Mouse (Mus musculus) forebrain, embryonic 10.5 days (tissue): ENCODE measurements around the gene Hepacam. TPM values are rescaled to one million over a fixed set of nuclear protein-coding genes. Genes with fewer than 3 reads are reported as not detected.
A peak's percentile ranks its signal among the peaks of the same experiment; 100 is the strongest.

Experiments
- DNase-seq: peaks from one replicate; pipeline ENCODE4 v3.0.0-alpha.2; 2017; ENCODE audit warnings: low spot score; ENCODE audit errors: extremely low spot score
- H3K27ac ChIP-seq: fragments of 300-500 bp; sonication (generic); 2 replicates; pipeline ENCODE4 v1.5.1; 2016; ENCODE audit warnings: mild to moderate bottlenecking
- H3K27me3 ChIP-seq: fragments of 300-500 bp; sonication (generic); 2 replicates; pipeline ENCODE4 v1.6.1; 2016; ENCODE audit warnings: mild to moderate bottlenecking; ENCODE audit not compliant: poor library complexity, severe bottlenecking
- H3K36me3 ChIP-seq: fragments of 300-500 bp; sonication (generic); replicated peaks from 2 replicates; pipeline ENCODE4 v1.6.1; 2016; ENCODE audit warnings: mild to moderate bottlenecking, moderate library complexity
- H3K4me1 ChIP-seq: fragments of 300-500 bp; sonication (generic); 2 replicates; pipeline ENCODE4 v1.6.1; 2016
- H3K4me3 ChIP-seq: fragments of 300-500 bp; sonication (generic); 2 replicates; pipeline ENCODE4 v1.5.1; 2016; ENCODE audit warnings: mild to moderate bottlenecking, moderate library complexity
- H3K9me3 ChIP-seq: fragments of 300-500 bp; sonication (generic); 2 replicates; pipeline ENCODE4 v1.6.1; 2016; ENCODE audit warnings: mild to moderate bottlenecking, moderate library complexity
- WGBS: fragments of 180-500 bp; shearing (Covaris S2); methylation state at CpG from one replicate; pipeline ENCODE4 v1.1.7; 2016; 5-methylcytosine and 5-hydroxymethylcytosine counted together
- polyA plus RNA-seq: library from polyadenylated mRNA; unstranded; fragments of >200 nt; fragmentation: Nextera tagmentation; extraction: Ambion mirVana; gene quantifications from 2 replicates; pipeline ENCODE4 v1.2.1, GENCODE M21; 2016

The Hepacam gene
- polyA plus RNA-seq, 1 experiment from 2014 or later = not detected

DNA sequence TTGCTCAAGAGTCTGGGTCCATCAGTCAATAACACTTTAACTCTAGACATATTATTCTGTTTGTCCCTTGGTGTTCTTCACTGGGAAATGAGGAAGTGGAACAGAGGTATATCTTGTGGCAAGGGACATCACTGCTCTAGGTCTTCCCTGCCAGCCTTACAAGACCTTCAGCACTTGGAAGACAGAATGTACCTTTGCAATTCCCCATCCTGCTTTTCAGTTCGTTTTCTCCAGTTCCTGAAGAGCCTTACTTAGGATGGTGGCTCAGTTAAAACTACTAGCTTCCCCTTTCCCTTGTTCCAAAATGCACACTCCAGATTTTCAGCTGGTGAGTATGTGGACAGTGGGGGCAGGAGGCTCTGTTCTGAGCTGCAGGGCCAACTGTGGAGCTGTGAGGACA is 4.3 kb upstream of the Hepacam start:
- no peaks in the 10 kb centered on the region for H3K27me3 ChIP-seq
- H3K9me3 ChIP-seq = no peaks in the 10 kb centered on the region
- no peak overlapping the region for H3K4me3 ChIP-seq
- WGBS = 79% methylated on average over 1 of the region's 1 CpGs
- no peak overlapping the region for H3K27ac ChIP-seq
- H3K4me1 ChIP-seq = peaks cover 33% of the 10 kb centered on the region
- DNase-seq = no peak
- H3K36me3 ChIP-seq = no peaks in the 10 kb centered on the region

DNA sequence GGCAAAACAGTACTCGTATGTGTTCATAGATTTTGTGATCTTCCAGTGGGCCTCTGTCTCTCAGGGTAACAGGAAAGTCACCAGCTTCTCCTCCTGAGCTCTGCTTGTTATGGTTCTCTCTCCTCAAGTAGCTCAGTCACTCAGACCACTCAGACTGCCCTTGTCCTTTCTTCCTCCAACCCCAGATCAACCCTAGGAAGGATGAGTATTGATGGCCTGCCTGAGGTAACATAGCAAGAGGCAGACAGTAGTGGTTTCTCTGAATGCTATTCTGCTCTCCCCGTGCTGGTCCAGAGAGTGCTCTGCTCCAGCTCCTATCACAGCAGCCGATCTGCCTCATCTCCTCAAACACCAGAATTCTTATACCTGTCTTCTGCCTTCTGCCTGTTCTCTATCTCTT is 3.6 kb upstream of the Hepacam start:
- Histone ChIP-seq H3K27ac (no peak overlapping the region), H3K4me3 (no peak overlapping the region), H3K9me3 (no peaks in the 10 kb centered on the region), H3K4me1 (peaks cover 27% of the 10 kb centered on the region), H3K27me3 (no peaks in the 10 kb centered on the region), H3K36me3 (no peaks in the 10 kb centered on the region)
- WGBS = 75% methylated on average over 3 of the region's 3 CpGs
- no peak for DNase-seq

GRCm38 (mm10) chr9:37364392-37364791 is 2.8 kb upstream of the Hepacam start:
- H3K4me3 ChIP-seq = no peak overlapping the region
- H3K27me3 ChIP-seq = no peaks in the 10 kb centered on the region
- peaks cover 18% of the 10 kb centered on the region for H3K4me1 ChIP-seq
- H3K27ac ChIP-seq = no peak overlapping the region
- no peaks in the 10 kb centered on the region for H3K36me3 ChIP-seq
- WGBS = 88% methylated on average over 3 of the region's 3 CpGs
- H3K9me3 ChIP-seq = no peaks in the 10 kb centered on the region
- DNase-seq = no peak

- Histone ChIP-seq H3K36me3 (no peaks in the 10 kb centered on the region), H3K27me3 (no peaks in the 10 kb centered on the region), H3K4me1 (peaks cover 5% of the 10 kb centered on the region), H3K9me3 (no peaks in the 10 kb centered on the region), H3K4me3 (no peak overlapping the region), H3K27ac (no peak overlapping the region)
- WGBS = 75% methylated on average over 5 of the region's 5 CpGs
- DNase-seq = no peak
Measured at GRCm38 (mm10) chr9:37365706-37366105, 1.4 kb upstream of the Hepacam start.

DNA sequence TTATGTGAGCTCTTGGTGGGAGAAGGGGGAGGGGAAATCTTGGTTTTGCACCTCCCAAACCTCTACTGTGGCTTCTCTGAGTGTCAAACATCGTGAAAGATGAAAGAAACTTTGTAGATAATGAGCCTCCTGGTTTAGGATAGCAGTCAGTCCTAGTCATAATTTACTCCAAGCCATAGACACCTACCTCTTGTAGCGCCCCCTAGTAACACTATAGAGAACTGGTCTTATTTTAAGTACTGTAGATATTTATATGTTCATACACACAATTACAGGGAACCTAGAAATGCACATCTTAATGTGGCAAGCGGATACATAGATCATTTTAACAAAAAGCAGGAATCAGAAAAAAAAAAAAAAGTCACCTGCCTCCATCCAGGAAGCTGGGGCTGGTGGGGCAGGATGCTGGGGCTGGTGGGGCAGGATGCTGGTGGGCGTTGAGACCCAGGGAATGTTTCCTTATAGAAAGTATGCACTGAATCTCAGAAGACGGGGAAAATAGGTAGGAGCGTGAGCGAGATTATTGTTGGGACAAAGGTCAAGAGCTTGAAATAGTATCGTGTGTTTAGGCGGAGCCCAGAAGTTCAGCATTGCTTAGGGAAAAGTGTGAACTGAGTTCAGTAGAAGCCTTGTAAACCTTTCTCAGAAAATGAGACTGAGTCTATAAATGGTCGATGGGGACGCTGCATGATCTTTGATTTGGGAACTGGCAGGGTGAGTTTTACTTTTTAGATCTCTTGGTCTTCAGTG is 1.1 kb downstream of the Hepacam start:
- Histone ChIP-seq H3K9me3 (no peaks in the 10 kb centered on the region), H3K27me3 (no peaks in the 10 kb centered on the region), H3K4me3 (no peak overlapping the region), H3K4me1 (no peaks in the 10 kb centered on the region), H3K27ac (no peak overlapping the region), H3K36me3 (no peaks in the 10 kb centered on the region)
- no peak for DNase-seq
- 86% methylated on average over 11 of the region's 11 CpGs for WGBS

DNA sequence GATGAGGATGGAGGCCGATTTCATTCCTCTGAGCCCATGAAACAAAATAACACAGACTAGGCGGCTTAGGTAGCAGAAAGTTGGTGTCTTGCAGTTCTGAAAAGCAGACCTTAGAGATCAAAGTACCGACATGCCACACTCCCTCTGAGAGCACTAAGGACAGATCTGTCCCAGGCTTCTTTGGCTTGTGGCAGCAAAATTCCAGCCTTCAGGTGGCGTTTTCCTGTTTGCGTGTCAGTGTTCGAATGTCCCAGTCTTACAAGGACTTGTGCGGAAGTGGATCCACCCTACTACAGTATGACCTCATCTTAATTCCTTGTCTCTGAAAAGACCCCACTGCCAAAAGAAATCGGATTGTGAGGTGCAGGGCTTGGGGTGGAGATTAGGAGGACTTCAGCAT is 1.7 kb downstream of the Hepacam start:
- 84% methylated on average over 8 of the region's 8 CpGs for WGBS
- H3K4me1 ChIP-seq = no peaks in the 10 kb centered on the region
- H3K27me3 ChIP-seq = no peaks in the 10 kb centered on the region
- no peak overlapping the region for H3K4me3 ChIP-seq
- no peak overlapping the region for H3K27ac ChIP-seq
- DNase-seq = no peak
- no peaks in the 10 kb centered on the region for H3K9me3 ChIP-seq
- no peaks in the 10 kb centered on the region for H3K36me3 ChIP-seq

DNA sequence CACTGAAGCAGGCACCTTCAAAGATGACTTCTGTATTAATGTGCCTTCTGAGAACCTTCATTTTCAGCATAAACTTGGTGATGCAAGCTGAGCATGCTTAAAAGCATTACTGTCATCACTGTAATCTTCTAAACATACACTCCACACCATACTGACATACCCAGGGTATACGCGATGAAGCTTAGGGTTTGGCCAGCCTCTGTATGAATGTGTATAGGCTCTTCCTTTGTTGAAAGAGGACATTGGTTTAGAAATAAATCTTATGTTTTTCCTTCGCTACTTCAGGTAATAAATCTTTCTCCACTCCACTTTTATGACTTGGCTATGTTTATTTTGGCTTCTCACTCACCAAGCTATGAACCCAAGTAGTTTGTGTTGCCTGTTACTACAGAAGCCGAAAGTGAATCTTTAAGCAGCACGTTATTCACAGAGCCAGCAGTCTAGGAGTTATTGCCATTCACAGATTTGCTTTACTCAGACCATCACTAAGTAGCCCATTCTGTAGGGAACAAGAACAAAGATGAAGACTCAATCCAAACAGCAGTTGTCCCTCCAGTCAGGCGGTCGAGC is 4.2 kb downstream of the Hepacam start:
- H3K27ac ChIP-seq = no peak overlapping the region
- H3K4me3 ChIP-seq = no peak overlapping the region
- H3K9me3 ChIP-seq = no peaks in the 10 kb centered on the region
- no peak for DNase-seq
- no peaks in the 10 kb centered on the region for H3K36me3 ChIP-seq
- H3K27me3 ChIP-seq = no peaks in the 10 kb centered on the region
- H3K4me1 ChIP-seq = no peaks in the 10 kb centered on the region
- 90% methylated on average over 7 of the region's 7 CpGs for WGBS

- H3K4me1 ChIP-seq = no peaks in the 10 kb centered on the region
- H3K9me3 ChIP-seq = no peaks in the 10 kb centered on the region
- H3K27me3 ChIP-seq = no peaks in the 10 kb centered on the region
- WGBS = 94% methylated on average over 5 of the region's 5 CpGs
- DNase-seq = no peak
- H3K4me3 ChIP-seq = no peak overlapping the region
- H3K27ac ChIP-seq = no peak overlapping the region
- H3K36me3 ChIP-seq = no peaks in the 10 kb centered on the region
Measured at GRCm38 (mm10) chr9:37375718-37376117, 8.6 kb downstream of the Hepacam start.

- Histone ChIP-seq H3K9me3 (no peaks in the 10 kb centered on the region), H3K4me3 (no peak overlapping the region), H3K27ac (no peak overlapping the region), H3K36me3 (no peaks in the 10 kb centered on the region), H3K27me3 (peaks cover 48% of the 10 kb centered on the region), H3K4me1 (peaks cover 11% of the 10 kb centered on the region)
- 93% methylated on average over 6 of the region's 6 CpGs for WGBS
- no peak for DNase-seq
Measured at GRCm38 (mm10) chr9:37383161-37383560, 16.0 kb downstream of the Hepacam start.

- H3K4me3 ChIP-seq = peak overlapping the region; percentile 60
- H3K27ac ChIP-seq = peak overlapping the region; percentile 90
- H3K4me1 ChIP-seq = peaks cover 11% of the 10 kb centered on the region
- peak; percentile 58 for DNase-seq
- 13% methylated on average over 54 of the region's 54 CpGs for WGBS
- no peaks in the 10 kb centered on the region for H3K9me3 ChIP-seq
- H3K27me3 ChIP-seq = peaks cover 48% of the 10 kb centered on the region
- H3K36me3 ChIP-seq = no peaks in the 10 kb centered on the region
Measured at GRCm38 (mm10) chr9:37384284-37385182, 17.4 kb downstream of the Hepacam start.

DNA sequence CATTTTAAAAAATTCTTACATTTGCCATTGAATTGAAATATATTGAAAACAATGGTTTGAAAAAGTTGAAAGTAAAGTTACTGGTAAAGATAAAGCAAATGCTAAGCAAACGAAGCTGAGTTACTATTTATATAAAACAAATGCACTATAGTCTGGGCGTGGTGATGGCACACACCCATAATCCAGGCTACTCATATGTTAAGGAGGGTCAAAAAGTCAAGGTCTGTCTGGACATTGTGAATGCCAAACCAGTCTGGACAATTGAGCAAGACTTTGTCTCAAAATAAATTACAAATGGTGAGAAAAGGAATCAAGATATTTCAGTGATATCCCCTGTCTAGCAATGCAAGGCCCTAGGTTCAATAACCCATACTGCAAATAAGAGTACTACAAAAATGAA is 23.7 kb downstream of the Hepacam start:
- H3K27ac ChIP-seq = no peak overlapping the region
- 0 out of 2 replicates have a peak, but pooled peaks cover 5% of the 10 kb centered on the region for H3K4me1 ChIP-seq
- DNase-seq = no peak
- no peak overlapping the region for H3K4me3 ChIP-seq
- 82% methylated on average over 2 of the region's 2 CpGs for WGBS
- H3K36me3 ChIP-seq = no peaks in the 10 kb centered on the region
- H3K9me3 ChIP-seq = no peaks in the 10 kb centered on the region
- peaks cover 13% of the 10 kb centered on the region for H3K27me3 ChIP-seq

DNA sequence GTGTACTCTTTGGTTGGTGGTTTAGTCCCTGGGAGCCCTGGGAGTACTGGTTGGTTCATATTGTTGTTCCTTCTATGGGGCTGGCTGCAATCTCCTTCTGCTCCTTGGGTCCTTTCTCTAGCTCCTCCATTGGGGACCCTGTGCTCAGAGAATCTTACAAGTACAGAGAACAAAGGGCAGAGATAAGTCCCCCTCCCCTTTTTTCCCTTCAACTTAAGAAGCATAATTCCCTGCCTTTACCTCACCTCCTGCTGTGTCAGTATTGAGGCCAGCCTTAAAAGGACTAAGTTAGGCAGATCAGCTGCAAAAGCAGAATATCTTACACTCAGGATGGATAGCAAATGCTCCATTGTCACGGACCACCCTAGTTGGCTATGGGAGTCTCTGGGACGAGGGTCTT is 24.9 kb downstream of the Hepacam start:
- DNase-seq = no peak
- Histone ChIP-seq H3K9me3 (no peaks in the 10 kb centered on the region), H3K36me3 (no peaks in the 10 kb centered on the region), H3K27ac (no peak overlapping the region), H3K4me3 (no peak overlapping the region), H3K4me1 (0 out of 2 replicates have a peak, but pooled peaks cover 5% of the 10 kb centered on the region), H3K27me3 (peaks cover 2% of the 10 kb centered on the region)
- 59% methylated on average over 2 of the region's 2 CpGs for WGBS
